Mouse (Mus musculus) kidney, postnatal 0 days (tissue): ENCODE results near the gene Ccpg1os. TPM values are rescaled to one million over a fixed set of nuclear protein-coding genes. Genes with fewer than 3 reads are reported as not detected.

ENCODE experiments used
- ATAC-seq: fragments of 200-750 bp; cut with Nextera tagmentation; replicated peaks from 2 replicates; pipeline ENCODE4 v1.8.0; 2017; ENCODE audit warnings: low read depth, moderate number of reproducible peaks, moderate TSS enrichment, moderate library complexity; ENCODE audit not compliant: low FRiP score
- DNase-seq: peaks from one replicate; pipeline ENCODE4 v3.0.0-alpha.2; 2016; ENCODE audit warnings: low spot score
- H3K27ac ChIP-seq: fragments of 300-500 bp; sonication (generic); 2 replicates; pipeline ENCODE4 v1.5.1; 2014; ENCODE audit warnings: mild to moderate bottlenecking
- H3K27me3 ChIP-seq: fragments of 300-500 bp; sonication (generic); 2 replicates; pipeline ENCODE4 v1.6.1; 2014; ENCODE audit warnings: low read length, mixed read lengths; ENCODE audit not compliant: insufficient read depth
- H3K36me3 ChIP-seq: fragments of 300-500 bp; sonication (generic); 2 replicates; pipeline ENCODE4 v1.6.1; 2014; ENCODE audit warnings: low read length, mixed read lengths; ENCODE audit not compliant: insufficient read depth
- H3K4me1 ChIP-seq: fragments of 300-500 bp; sonication (generic); replicated peaks from 2 replicates; pipeline ENCODE4 v1.6.1; 2014; ENCODE audit warnings: antibody characterized with exemption, low read length, mixed read lengths; ENCODE audit not compliant: insufficient read depth
- H3K4me2 ChIP-seq: fragments of 300-500 bp; sonication (generic); 2 replicates; pipeline ENCODE4 v1.6.1; 2014; ENCODE audit warnings: mild to moderate bottlenecking, low read length, moderate library complexity, mixed read lengths
- H3K4me3 ChIP-seq: fragments of 300-500 bp; sonication (generic); replicated peaks from 2 replicates; pipeline ENCODE4 v1.5.1; 2014; ENCODE audit warnings: low read depth, low read length
- H3K9ac ChIP-seq: fragments of 300-500 bp; sonication (generic); 2 replicates; pipeline ENCODE4 v1.6.1; 2014; ENCODE audit warnings: low read depth, low read length
- H3K9me3 ChIP-seq: fragments of 300-500 bp; sonication (generic); replicated peaks from 2 replicates; pipeline ENCODE4 v1.6.1; 2016; ENCODE audit warnings: low read length, inconsistent platforms, mixed read lengths
- CTCF ChIP-seq: IDR thresholded peaks from 2 replicates; pipeline ENCODE4 v1.5.1; 2016; ENCODE audit warnings: antibody characterized with exemption, low read depth, mild to moderate bottlenecking, moderate library complexity
- WGBS: fragments of 180-500 bp; shearing (Covaris S2); extraction: QIAGEN DNeasy Blood & Tissue Kit; methylation state at CpG from one replicate; pipeline ENCODE4 v1.1.7; 2014; 5-methylcytosine and 5-hydroxymethylcytosine counted together
- polyA plus RNA-seq: library from polyadenylated mRNA; unstranded; fragments of >200 nt; fragmentation: Nextera tagmentation; extraction: Ambion mirVana; gene quantifications from 2 replicates; pipeline ENCODE4 v1.2.1, GENCODE M21; 2015

The Ccpg1os gene
- polyA plus RNA-seq, 1 experiment from 2014 or later: 33.8 TPM

GRCm38 (mm10) chr9:72988706-72989105, 3.5 kb upstream of the Ccpg1os start:
- Histone ChIP-seq H3K27me3 (no peaks in the 10 kb centered on the region), H3K36me3 (no peaks in the 10 kb centered on the region), H3K27ac (no peak overlapping the region), H3K4me3 (no peak overlapping the region), H3K4me2 (no peak overlapping the region), H3K9me3 (no peaks in the 10 kb centered on the region), H3K9ac (no peak overlapping the region), H3K4me1 (peaks cover 13% of the 10 kb centered on the region)
- WGBS: 72% methylated on average over 5 of the region's 5 CpGs
- ATAC-seq (no peak), DNase-seq (no peak)
- TF ChIP-seq CTCF: no peak

GRCm38 (mm10) chr9:72987703-72988102, 2.5 kb upstream of the Ccpg1os start:
- ATAC-seq (no peak), DNase-seq (no peak)
- 65% methylated on average over 3 of the region's 3 CpGs for WGBS
- Histone ChIP-seq H3K27me3 (no peaks in the 10 kb centered on the region), H3K27ac (no peak overlapping the region), H3K4me1 (peaks cover 13% of the 10 kb centered on the region), H3K4me3 (no peak overlapping the region), H3K9me3 (no peaks in the 10 kb centered on the region), H3K4me2 (no peak overlapping the region), H3K9ac (no peak overlapping the region), H3K36me3 (no peaks in the 10 kb centered on the region)
- TF ChIP-seq CTCF: no peak

GRCm38 (mm10) chr9:72983066-72983465, 2.1 kb downstream of the Ccpg1os start:
- no peak for ATAC-seq
- Histone ChIP-seq H3K36me3 (no peaks in the 10 kb centered on the region), H3K27ac (no peak overlapping the region), H3K9ac (no peak overlapping the region), H3K27me3 (no peaks in the 10 kb centered on the region), H3K9me3 (no peaks in the 10 kb centered on the region), H3K4me1 (peaks cover 13% of the 10 kb centered on the region), H3K4me2 (no peak overlapping the region), H3K4me3 (no peak overlapping the region)
- WGBS: 75% methylated on average over 2 of the region's 2 CpGs
- DNase-seq: no peak
- peak; percentile 34; the same call in 1 of the 2 replicates for TF ChIP-seq CTCF

GRCm38 (mm10) chr9:72975242-72975641, 9.9 kb downstream of the Ccpg1os start:
- no peak overlapping the region for H3K9ac ChIP-seq
- DNase-seq: no peak
- no peaks in the 10 kb centered on the region for H3K4me1 ChIP-seq
- 90% methylated on average over 1 of the region's 1 CpGs for WGBS
- no peak overlapping the region for H3K4me3 ChIP-seq
- no peaks in the 10 kb centered on the region for H3K9me3 ChIP-seq
- H3K36me3 ChIP-seq: no peaks in the 10 kb centered on the region
- no peak for TF ChIP-seq CTCF
- no peaks in the 10 kb centered on the region for H3K27me3 ChIP-seq
- H3K27ac ChIP-seq: no peak overlapping the region
- H3K4me2 ChIP-seq: no peak overlapping the region
- no peak for ATAC-seq

- DNase-seq (no peak), ATAC-seq (no peak)
- Histone ChIP-seq H3K36me3 (no peaks in the 10 kb centered on the region), H3K9ac (no peak overlapping the region), H3K4me3 (no peak overlapping the region), H3K4me1 (no peaks in the 10 kb centered on the region), H3K27me3 (no peaks in the 10 kb centered on the region), H3K9me3 (no peaks in the 10 kb centered on the region), H3K27ac (no peak overlapping the region), H3K4me2 (no peak overlapping the region)
- no peak for TF ChIP-seq CTCF
- WGBS: 88% methylated on average over 5 of the region's 5 CpGs
Observed at GRCm38 (mm10) chr9:72974734-72975133, 10.4 kb downstream of the Ccpg1os start.

- Histone ChIP-seq H3K27ac (no peak overlapping the region), H3K9ac (no peak overlapping the region), H3K4me2 (no peak overlapping the region), H3K9me3 (no peaks in the 10 kb centered on the region), H3K4me3 (no peak overlapping the region), H3K27me3 (no peaks in the 10 kb centered on the region), H3K36me3 (no peaks in the 10 kb centered on the region), H3K4me1 (no peaks in the 10 kb centered on the region)
- DNase-seq (no peak), ATAC-seq (no peak)
- peak; percentile 4; the same call in 1 of the 2 replicates for TF ChIP-seq CTCF
Observed at GRCm38 (mm10) chr9:72972984-72973383, 12.2 kb downstream of the Ccpg1os start.

- ATAC-seq: no peak
- no peak overlapping the region for H3K9ac ChIP-seq
- no peaks in the 10 kb centered on the region for H3K4me1 ChIP-seq
- no peak overlapping the region for H3K4me3 ChIP-seq
- WGBS: 88% methylated on average over 5 of the region's 5 CpGs
- H3K27ac ChIP-seq: no peak overlapping the region
- H3K4me2 ChIP-seq: no peak overlapping the region
- no peaks in the 10 kb centered on the region for H3K9me3 ChIP-seq
- H3K36me3 ChIP-seq: no peaks in the 10 kb centered on the region
- no peaks in the 10 kb centered on the region for H3K27me3 ChIP-seq
- no peak for DNase-seq
- no peak for TF ChIP-seq CTCF
Observed at GRCm38 (mm10) chr9:72972435-72972834, 12.7 kb downstream of the Ccpg1os start.
